Mouse (Mus musculus) CH12.LX (cell line): ENCODE data around the gene Cep250. TPM values are rescaled to one million over a fixed set of nuclear protein-coding genes. Genes with fewer than 3 reads are reported as not detected.
A peak's percentile ranks its signal among the peaks of the same experiment; 100 is the strongest.

Experiments used
- DNase-seq: peaks from one replicate; pipeline ENCODE4 v3.0.0-alpha.2; 2013; ENCODE audit errors: extremely low read depth
- H3K27ac ChIP-seq: 2 replicates; pipeline ENCODE4 v1.5.1; 2012; ENCODE audit warnings: low read depth, mild to moderate bottlenecking, control low read depth, moderate library complexity; ENCODE audit not compliant: insufficient read depth
- H3K27me3 ChIP-seq: replicated peaks from 2 replicates; pipeline ENCODE3; 2012; ENCODE audit warnings: inconsistent platforms
- H3K36me3 ChIP-seq, 2 experiments: replicated peaks in 1 of 2; 2 replicates each; pipeline versions ENCODE3 to v1.6.1; 2012; ENCODE audit warnings: inconsistent platforms in 1 of 2, low read length in 1 of 2, mild to moderate bottlenecking in 1 of 2, mixed read lengths in 1 of 2, moderate library complexity in 1 of 2; ENCODE audit not compliant: control insufficient read depth in 1 of 2, insufficient read depth in 1 of 2
- H3K4me1 ChIP-seq, 2 experiments: 2 replicates each; pipeline ENCODE4 v1.6.1; 2012; ENCODE audit warnings: inconsistent platforms in 1 of 2, moderate library complexity in 1 of 2; ENCODE audit not compliant: insufficient read depth in 2 of 2, control insufficient read depth in 1 of 2
- H3K4me2 ChIP-seq: 2 replicates; pipeline ENCODE4 v1.6.1; 2012; ENCODE audit warnings: low read depth, mild to moderate bottlenecking, control low read depth; ENCODE audit not compliant: poor library complexity, insufficient read depth, severe bottlenecking
- H3K4me3 ChIP-seq, 3 experiments: fragments of 150-350 bp in 1 of 3; sonication (generic) in 1 of 3; replicated peaks in 1 of 3; 2 replicates each; pipeline versions ENCODE3 to v1.5.1; 2011 to 2012; ENCODE audit warnings: low read depth in 2 of 3, low read length in 2 of 3, mild to moderate bottlenecking in 2 of 3, moderate library complexity in 2 of 3, control low read depth in 1 of 3, improper control_type of control experiment in 1 of 3, inconsistent platforms in 1 of 3, mixed read lengths in 1 of 3; ENCODE audit not compliant: poor library complexity in 1 of 3
- H3K79me2 ChIP-seq: replicated peaks from 2 replicates; pipeline ENCODE4 v1.6.1; 2012; ENCODE audit warnings: mild to moderate bottlenecking, moderate library complexity; ENCODE audit not compliant: control insufficient read depth, poor library complexity, insufficient read depth, severe bottlenecking; ENCODE audit errors: extremely low read depth
- H3K9ac ChIP-seq: 2 replicates; pipeline ENCODE4 v1.6.1; 2012; ENCODE audit warnings: low read depth, mild to moderate bottlenecking, control low read depth, moderate library complexity; ENCODE audit not compliant: insufficient read depth
- H3K9me3 ChIP-seq: replicated peaks from 2 replicates; pipeline ENCODE3; 2012; ENCODE audit warnings: low read length, inconsistent platforms, mixed read lengths
- CHD1 ChIP-seq: IDR thresholded peaks from 2 replicates; pipeline ENCODE4 v1.6.1; 2012; ENCODE audit warnings: low read depth, low read length, improper control_type of control experiment, inconsistent platforms
- CHD2 ChIP-seq: IDR thresholded peaks from 2 replicates; pipeline ENCODE4 v1.6.1; 2011; ENCODE audit warnings: low read length, improper control_type of control experiment
- CTCF ChIP-seq, 2 experiments: IDR thresholded peaks in 1 of 2; conservative IDR thresholded peaks in 1 of 2; 2 replicates each; pipeline ENCODE4 v1.5.1; 2011 to 2012; ENCODE audit warnings: low read depth in 2 of 2, low read length in 2 of 2, improper control_type of control experiment in 1 of 2, inconsistent platforms in 1 of 2, mild to moderate bottlenecking in 1 of 2, moderate library complexity in 1 of 2
- ELF1 ChIP-seq: IDR thresholded peaks from 2 replicates; pipeline ENCODE4 v1.6.1; 2014; ENCODE audit warnings: low read depth, mild to moderate bottlenecking, inconsistent platforms, low read length, improper control_type of control experiment
- EP300 ChIP-seq: IDR thresholded peaks from 2 replicates; pipeline ENCODE4 v1.6.1; 2011; ENCODE audit warnings: low read length, improper control_type of control experiment
- ETS1 ChIP-seq: conservative IDR thresholded peaks from 2 replicates; pipeline ENCODE4 v1.6.1; 2012; ENCODE audit warnings: low read depth, mild to moderate bottlenecking, inconsistent platforms, low read length, improper control_type of control experiment, moderate library complexity
- GABPA ChIP-seq: IDR thresholded peaks from 2 replicates; pipeline ENCODE4 v1.6.1; 2012; ENCODE audit warnings: low read depth, low read length, improper control_type of control experiment, inconsistent platforms; ENCODE audit not compliant: insufficient replicate concordance
- JUND ChIP-seq: conservative IDR thresholded peaks from 2 replicates; pipeline ENCODE4 v1.6.1; 2011; ENCODE audit warnings: low read depth, low read length, improper control_type of control experiment
- MAFK ChIP-seq: IDR thresholded peaks from 2 replicates; pipeline ENCODE4 v1.6.1; 2011; ENCODE audit warnings: low read length, improper control_type of control experiment; ENCODE audit not compliant: insufficient replicate concordance
- MAX ChIP-seq: IDR thresholded peaks from 2 replicates; pipeline ENCODE4 v1.6.1; 2011; ENCODE audit warnings: low read length, improper control_type of control experiment
- POLR2A ChIP-seq: IDR thresholded peaks from 2 replicates; pipeline ENCODE4 v1.6.1; 2011; ENCODE audit warnings: low read depth, mild to moderate bottlenecking, improper control_type of control experiment, low read length
- POLR2AphosphoS2 ChIP-seq: IDR thresholded peaks from 2 replicates; pipeline ENCODE4 v1.6.1; 2011; ENCODE audit warnings: low read depth, low read length, improper control_type of control experiment
- RAD21 ChIP-seq: IDR thresholded peaks from 2 replicates; pipeline ENCODE4 v1.6.1; 2011; ENCODE audit warnings: low read depth, mild to moderate bottlenecking, low read length, improper control_type of control experiment, moderate library complexity
- SIN3A ChIP-seq: IDR thresholded peaks from 2 replicates; pipeline ENCODE4 v1.6.1; 2012; ENCODE audit warnings: low read length, improper control_type of control experiment, inconsistent platforms
- SMC3 ChIP-seq: IDR thresholded peaks from 2 replicates; pipeline ENCODE4 v1.6.1; 2011; ENCODE audit warnings: low read depth, low read length, improper control_type of control experiment
- UBTF ChIP-seq: IDR thresholded peaks from 2 replicates; pipeline ENCODE4 v1.6.1; 2012; ENCODE audit warnings: low read depth, mild to moderate bottlenecking, inconsistent platforms, low read length, improper control_type of control experiment, moderate library complexity
- USF1 ChIP-seq: IDR thresholded peaks from 2 replicates; pipeline ENCODE4 v1.6.1; 2014; ENCODE audit warnings: low read depth, mild to moderate bottlenecking, inconsistent platforms, low read length, improper control_type of control experiment
- USF2 ChIP-seq: conservative IDR thresholded peaks from 2 replicates; pipeline ENCODE4 v1.6.1; 2011; ENCODE audit warnings: low read depth, low read length, improper control_type of control experiment
- ZC3H11A ChIP-seq: IDR thresholded peaks from 2 replicates; pipeline ENCODE4 v1.6.1; 2012; ENCODE audit warnings: low read depth, mild to moderate bottlenecking, inconsistent platforms, low read length, improper control_type of control experiment
- ZKSCAN1 ChIP-seq: IDR thresholded peaks from 2 replicates; pipeline ENCODE4 v1.6.1; 2012; ENCODE audit warnings: low read depth, inconsistent platforms, low read length, improper control_type of control experiment, borderline replicate concordance
- dilution Hi-C: fragments of 300-500 bp; cut with MboI; formaldehyde crosslinking; loops from 2 replicates; pipeline ENCODE4 v1.14.3; 2020; ENCODE audit warnings: low sequenced_read_pairs; ENCODE audit not compliant: extremely low pct_unique_long_range_greater_than_20kb, extremely low pct_ligation_motif_present
- in situ Hi-C: fragments of 300-500 bp; cut with MboI; formaldehyde crosslinking; loops from 3 replicates; pipeline ENCODE4 v1.14.3; 2019; ENCODE audit warnings: low sequenced_read_pairs, low pct_ligation_motif_present, low pct_unique_long_range_greater_than_20kb, mixed read lengths
- polyA plus RNA-seq: library from polyadenylated mRNA; unstranded; fragments of >175 nt; gene quantifications from 2 replicates; pipeline ENCODE4 v1.2.1, GENCODE M21; 2012; ENCODE audit warnings: low read depth; ENCODE audit not compliant: insufficient read length
- total RNA-seq, 2 experiments: library from RNA; depleted of rRNA; stranded (reverse); fragments of 300-350 nt in 1 of 2; fragments of >200 nt in 1 of 2; gene quantifications; 2 replicates each; pipeline ENCODE4 v1.2.3; 2012 to 2014

Cep250 gene
- total and polyA plus RNA-seq, 3 experiments, result 13.5 to 29.1 (median 25.8) TPM

GRCm38 (mm10) chr2:155949362-155949761, 6.9 kb upstream of the Cep250 start:
- no peaks in the 10 kb centered on the region for H3K36me3 ChIP-seq
- no peak overlapping the region for H3K4me2 ChIP-seq
- no peak overlapping the region for H3K27ac ChIP-seq
- dilution Hi-C loops, result no loop called here
- H3K79me2 ChIP-seq, result no peaks in the 10 kb centered on the region
- H3K9me3 ChIP-seq, result no peaks in the 10 kb centered on the region
- no peak overlapping the region for H3K9ac ChIP-seq
- no peak overlapping the region for H3K4me3 ChIP-seq
- DNase-seq, result no peak
- H3K4me1 ChIP-seq, result no peaks in the 10 kb centered on the region; a peak in 1 of 4 replicates
- TF ChIP-seq MAFK (no peak), JUND (no peak), ZKSCAN1 (no peak), POLR2A (no peak), UBTF (no peak), POLR2AphosphoS2 (no peak), ETS1 (no peak), CHD2 (no peak), ZC3H11A (no peak), SIN3A (no peak), MAX (no peak), CHD1 (no peak), USF1 (no peak), USF2 (no peak)
- peaks cover 8% of the 10 kb centered on the region for H3K27me3 ChIP-seq
- in situ Hi-C loops, result loop anchor here (25.0 kb wide), 1 partner anchor 262 kb away; the partner anchor contains the start of gene Trpc4ap

GRCm38 (mm10) chr2:155952006-155952405, 4.3 kb upstream of the Cep250 start:
- no peak for DNase-seq
- H3K4me3 ChIP-seq, result no peak overlapping the region

More at GRCm38 (mm10) chr2:155952006-155952405, 4.3 kb upstream of the Cep250 start:
- no peak overlapping the region for H3K4me2 ChIP-seq
- TF ChIP-seq ELF1 (no peak), CTCF (conservative IDR thresholded peaks at IDR 0.05 in 1 of 2, IDR thresholded peaks at IDR 0.05 in 1 of 2; ENCODE audit: low read depth in 2 of 2, low read length in 2 of 2) (peak; percentile 55 to 72; a peak in 3 of 4 replicates), ZKSCAN1 (no peak), SMC3 (peak; percentile 55), CHD2 (no peak), UBTF (no peak), RAD21 (peak; percentile 70), USF2 (no peak), GABPA (no peak), EP300 (no peak)
- in situ Hi-C loops (no loop called here), dilution Hi-C loops (no loop called here)
- H3K79me2 ChIP-seq, result 0 out of 2 replicates have a peak, but pooled peaks cover 3% of the 10 kb centered on the region
- peaks cover 11% of the 10 kb centered on the region for H3K27me3 ChIP-seq
- no peaks in the 10 kb centered on the region for H3K36me3 ChIP-seq
- 0 out of 4 replicates have a peak, but pooled peaks cover 0 to under 1% of the 10 kb centered on the region in 2 experiments for H3K4me1 ChIP-seq
- H3K9me3 ChIP-seq, result no peaks in the 10 kb centered on the region
- no peak overlapping the region for H3K27ac ChIP-seq
- H3K9ac ChIP-seq, result no peak overlapping the region
